Mouse (Mus musculus) kidney, adult 11 months (tissue): ENCODE measurements around the gene Nbea.

Experiments
- DNase-seq: peaks from one replicate; pipeline ENCODE4 v3.0.0; 2022

Nbea gene

GRCm38 (mm10) chr3:55782056-55782687, 401.3 kb downstream of the Nbea start, which contains the start of gene Mab21l1:
TSS of gene Mab21l1 (plus strand) at chr3:55782510.
- DNase-seq: peak; percentile 14

DNA sequence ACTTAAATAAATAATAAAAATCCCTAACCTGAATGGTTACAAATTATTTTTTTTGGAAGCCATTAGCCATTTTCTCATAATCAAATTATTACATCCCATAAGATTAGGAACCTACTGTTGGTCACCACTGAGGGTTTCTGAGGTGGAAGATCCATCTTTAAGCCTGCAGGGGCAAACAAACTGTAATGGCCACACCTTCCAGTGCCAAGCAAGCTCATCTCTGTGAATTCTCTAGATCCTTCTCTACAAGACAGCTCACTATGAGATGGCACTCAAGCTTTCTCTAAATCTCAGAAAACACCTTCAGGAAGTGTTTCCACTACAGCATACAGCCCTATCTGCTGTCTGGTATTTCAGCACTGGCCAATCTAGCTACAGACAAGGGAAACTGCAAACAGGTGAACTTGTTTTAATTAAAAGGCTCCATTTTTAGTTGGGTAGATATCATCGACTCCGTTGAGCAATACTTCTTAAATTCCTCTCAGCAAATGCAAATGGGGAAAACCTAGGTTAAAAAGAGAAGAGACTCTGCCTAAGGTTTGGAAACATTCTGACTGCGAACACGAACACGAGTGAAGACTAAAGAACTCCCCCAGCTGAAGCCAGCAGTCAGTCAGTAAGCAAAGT, 402.0 kb downstream of the Nbea start:
- no peak for DNase-seq

GRCm38 (mm10) chr3:55780120-55781070, 403.1 kb downstream of the Nbea start:
- no peak for DNase-seq

DNA sequence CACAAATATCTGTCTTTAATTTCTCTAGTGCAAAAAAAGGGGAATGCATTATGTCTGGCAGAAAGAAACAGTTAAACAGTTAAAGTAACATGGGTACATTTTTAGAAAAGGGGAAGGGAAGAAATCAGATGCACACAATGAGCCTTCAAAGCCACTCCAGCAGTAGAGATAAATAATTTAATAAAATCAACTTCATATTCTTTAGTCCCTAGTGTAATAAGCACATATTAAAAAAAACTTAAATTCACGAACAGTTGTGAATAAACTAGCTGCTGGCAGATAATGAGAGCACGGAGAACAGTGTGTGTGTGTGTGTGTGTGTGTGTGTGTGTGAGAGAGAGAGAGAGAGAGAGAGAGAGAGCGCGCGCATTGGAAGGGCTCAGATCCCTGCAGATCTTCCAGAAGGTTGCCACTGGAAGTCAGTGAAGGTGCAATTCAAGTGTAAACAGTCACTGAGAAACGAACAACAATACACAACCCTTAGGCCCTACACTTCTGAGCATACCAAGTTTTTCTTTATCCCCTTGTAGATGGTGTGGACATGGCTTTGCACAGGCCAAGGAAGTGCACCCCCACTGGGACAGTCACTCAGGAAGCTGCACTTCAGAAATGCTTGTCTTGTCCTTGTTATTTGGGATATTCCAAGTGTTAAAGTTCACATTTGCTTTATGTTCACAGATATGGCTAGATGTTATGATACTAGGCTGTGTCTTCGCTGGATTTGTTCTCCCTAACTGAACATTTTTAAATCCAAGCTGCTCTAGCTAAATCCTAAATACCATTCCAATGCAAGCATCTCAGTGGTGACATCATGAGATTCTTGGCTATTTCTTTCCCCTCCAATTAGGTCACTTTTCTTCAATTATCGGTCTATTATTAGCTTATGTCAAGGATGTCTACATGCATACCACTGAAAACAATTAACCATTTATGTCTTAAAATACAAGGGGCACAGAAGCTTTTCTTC, 404.5 kb downstream of the Nbea start:
- DNase-seq: no peak

GRCm38 (mm10) chr3:55777501-55777900, 406.0 kb downstream of the Nbea start:
- DNase-seq: no peak

DNA sequence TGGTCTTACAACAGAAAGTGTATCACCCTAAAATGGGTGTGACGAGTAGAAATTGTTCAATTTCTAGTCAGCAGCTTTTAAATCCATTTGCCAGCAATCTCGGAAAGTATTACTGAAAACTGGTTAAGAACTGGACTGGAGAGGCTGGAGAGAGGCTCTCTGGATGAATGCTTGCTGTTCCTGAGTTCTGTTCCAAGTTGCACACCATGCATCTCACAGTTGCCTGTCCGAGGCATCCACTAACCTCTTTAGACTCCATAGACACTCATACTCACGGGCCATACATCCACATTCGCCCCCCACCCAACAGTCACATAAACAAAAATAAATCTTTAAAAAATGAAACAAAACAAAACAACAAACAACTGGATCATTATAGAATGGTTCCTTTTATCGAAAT, 407.7 kb downstream of the Nbea start:
- DNase-seq: no peak

DNA sequence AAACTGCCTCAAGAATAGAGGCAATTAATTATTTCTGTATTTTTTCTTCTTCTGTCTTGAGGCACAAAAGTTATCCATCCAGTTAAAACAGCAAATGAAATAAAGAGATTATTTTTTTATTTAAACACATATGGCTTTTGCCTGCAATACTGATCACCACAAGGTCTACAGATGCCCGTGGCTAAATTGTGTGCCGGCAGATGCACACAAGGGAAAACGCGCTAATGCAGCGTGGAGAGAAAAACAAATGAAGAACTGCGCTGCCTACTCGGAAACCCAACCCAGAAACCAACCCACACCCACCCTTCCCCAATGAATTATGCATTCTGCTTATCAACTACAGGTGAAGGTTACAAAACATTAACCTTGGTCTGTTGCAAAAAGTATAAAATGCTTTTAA, 408.3 kb downstream of the Nbea start:
- DNase-seq: no peak

- DNase-seq: no peak
Measured at GRCm38 (mm10) chr3:55774203-55774602, 409.3 kb downstream of the Nbea start.

DNA sequence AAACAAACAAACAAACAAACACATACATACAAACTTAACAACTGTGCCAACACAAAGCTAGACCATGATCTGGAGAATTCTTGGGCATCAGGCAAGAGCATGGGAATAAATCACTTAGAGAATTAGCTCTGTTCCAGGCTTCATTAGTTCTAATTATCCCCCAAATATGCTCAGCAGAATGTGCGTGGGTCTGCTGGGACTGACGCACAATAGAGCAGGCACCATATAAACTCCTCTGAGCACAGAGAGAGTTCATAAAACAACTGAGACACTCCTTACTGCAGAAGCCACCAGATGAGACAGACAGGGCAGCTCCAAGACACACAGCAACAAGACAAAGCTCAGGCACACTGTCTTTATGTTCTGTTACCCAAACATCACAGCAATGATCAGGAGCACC, 414.2 kb downstream of the Nbea start:
- DNase-seq: no peak

DNA sequence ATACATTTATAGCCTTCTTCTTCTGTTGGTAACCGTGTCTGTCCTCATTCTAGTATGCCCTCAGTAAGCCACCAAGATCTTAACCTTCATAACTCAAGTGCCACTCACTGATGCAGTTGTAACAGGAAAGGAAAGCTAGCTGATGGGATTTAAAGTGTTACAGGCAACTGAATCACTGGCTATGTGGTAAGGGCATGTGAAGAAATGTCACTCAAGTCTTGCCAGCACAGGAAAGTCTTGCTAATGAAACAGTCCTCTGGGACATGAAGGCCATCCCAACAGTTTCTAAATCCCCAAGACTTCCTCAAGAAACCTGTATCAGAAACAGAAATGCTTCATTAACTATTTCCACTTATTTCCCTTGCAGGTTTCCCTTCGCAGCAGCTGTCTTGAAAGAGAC, 414.8 kb downstream of the Nbea start:
- DNase-seq: no peak

- no peak for DNase-seq
Measured at GRCm38 (mm10) chr3:55763591-55763990, 419.9 kb downstream of the Nbea start.

DNA sequence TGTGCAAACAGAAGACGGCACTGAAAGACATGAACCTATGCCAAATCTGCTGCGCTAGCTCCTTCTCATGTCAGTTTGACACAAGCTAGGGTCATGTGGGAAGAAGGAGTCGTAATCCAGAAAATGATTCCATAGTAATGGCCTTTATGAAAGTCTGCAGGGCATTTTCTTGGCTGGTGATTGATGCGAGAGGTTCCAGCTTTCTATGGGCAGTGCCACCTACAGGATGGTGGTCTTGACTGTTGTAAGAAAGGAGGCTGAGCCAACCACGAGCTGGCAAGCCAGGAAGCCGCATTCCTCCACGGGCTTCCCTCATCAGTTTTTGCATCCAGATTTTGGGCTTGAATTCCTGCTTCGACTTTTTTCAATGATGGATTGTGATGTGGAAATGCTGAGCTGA, 425.2 kb downstream of the Nbea start:
- DNase-seq: no peak

GRCm38 (mm10) chr3:55756602-55757190, 426.8 kb downstream of the Nbea start:
- no peak for DNase-seq

- DNase-seq: no peak
Measured at GRCm38 (mm10) chr3:55755805-55756601, 427.5 kb downstream of the Nbea start.

DNA sequence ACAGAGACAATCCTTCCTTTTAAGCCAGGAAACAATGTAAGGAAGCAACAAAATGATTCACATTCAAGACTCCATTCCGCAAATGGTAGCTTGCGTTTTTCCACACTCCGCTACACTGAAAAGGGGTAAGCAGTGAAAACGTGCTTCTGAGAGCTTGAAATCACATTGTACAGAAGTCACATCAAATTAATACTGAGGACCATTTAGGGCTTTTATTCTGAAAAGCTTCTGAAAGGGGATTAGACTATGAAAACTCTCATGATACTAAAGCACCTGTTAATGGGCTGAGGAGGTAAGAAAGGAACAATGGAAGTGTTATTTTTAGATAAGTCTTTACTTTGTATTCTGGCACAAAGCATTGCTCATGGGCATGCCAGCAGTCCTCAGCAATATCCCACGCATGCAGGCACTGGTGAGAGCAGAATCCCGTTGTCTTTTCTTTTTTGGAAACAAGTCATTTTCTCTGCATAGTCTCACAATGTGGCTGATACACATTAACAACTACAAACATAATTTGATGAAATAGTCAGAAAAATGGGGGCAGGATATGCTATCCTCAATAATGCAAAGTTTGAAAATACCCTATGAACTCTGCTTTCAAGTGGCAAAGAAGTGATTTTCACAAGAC, 428.4 kb downstream of the Nbea start:
- DNase-seq: no peak

DNA sequence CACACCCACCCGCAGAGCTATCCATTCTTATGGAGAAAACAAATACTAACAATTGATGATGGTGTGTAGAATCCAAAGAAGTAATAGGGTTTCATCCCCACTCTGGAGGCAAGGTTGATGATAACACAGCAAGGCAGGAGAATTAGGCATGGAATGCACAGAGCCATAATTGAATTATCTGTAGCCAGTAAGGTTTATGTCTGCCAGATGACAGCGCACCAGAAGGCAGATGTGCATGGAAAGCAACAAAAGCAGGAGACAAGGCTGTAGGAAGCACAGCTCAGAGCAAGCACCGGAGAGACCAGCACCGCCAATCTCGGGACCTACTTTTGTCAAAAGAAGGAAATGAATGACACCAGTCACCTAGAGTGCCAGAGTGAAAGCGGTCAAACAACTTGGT, 429.6 kb downstream of the Nbea start:
- DNase-seq: no peak

DNA sequence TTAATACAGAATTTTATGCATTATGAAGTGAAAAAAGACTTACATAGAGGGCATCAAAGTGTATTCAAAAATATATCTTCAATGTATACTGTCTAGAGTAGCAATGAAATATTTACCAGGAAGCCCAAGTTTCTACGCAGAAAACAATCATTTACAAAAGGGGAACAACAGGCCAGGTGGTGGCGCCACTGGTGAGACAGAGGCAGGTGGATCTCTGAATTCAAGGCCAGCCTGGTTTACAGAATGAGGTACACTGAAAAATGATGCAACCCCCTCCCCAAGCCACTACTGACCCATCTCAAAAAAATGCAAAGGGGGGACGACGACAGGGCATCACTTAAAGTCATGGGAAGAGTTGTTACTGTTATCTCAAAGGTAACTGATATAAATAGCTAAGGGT, 430.9 kb downstream of the Nbea start:
- DNase-seq: no peak

DNA sequence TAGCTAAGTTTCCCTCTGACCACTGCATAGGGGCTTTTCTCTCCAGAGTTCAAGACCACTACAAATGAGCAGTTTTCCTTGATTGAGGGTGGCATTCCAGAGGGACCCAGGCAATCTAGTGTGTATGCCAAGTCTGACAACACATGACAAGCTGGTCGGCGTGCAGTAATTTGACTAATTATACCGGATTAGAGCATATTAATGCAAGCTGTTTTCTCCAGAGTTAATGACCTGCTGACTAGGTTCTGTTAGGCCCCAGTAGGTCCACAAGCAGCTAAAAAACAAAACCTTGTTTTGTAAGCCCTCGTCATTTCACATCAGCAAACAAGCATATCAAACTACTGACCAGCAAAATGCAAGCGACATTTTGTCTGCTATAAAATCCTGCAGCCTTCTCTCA, 432.1 kb downstream of the Nbea start:
- no peak for DNase-seq

DNA sequence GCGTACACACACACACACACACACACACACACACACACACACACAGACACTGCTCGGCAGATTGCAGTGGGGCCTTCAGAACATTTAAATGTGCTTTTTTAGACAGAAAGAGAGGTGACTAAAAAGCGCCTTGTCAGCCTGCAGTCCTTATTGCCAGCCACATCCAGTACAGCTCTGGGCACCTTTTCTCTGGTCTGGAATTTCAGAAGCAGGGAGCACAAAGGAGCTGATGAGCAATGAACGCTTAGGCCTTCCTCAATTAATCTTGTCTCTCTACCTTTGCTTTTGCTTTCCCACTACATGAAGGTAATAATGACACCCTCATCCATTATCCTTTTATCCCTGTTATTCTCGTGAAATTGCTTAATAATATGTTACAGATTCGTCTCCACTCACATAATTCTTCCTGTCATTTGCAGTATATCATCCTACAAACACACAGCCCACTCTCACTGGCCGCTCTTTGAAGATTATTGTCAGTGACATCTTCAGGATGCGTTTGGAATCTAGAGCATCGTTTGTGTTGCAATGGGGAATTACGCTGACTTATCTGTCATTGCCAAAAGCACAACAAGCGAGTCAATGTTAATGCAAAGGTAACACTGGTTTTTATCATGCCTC, 432.9 kb downstream of the Nbea start:
- DNase-seq: no peak

GRCm38 (mm10) chr3:55743885-55744284, 439.6 kb downstream of the Nbea start:
- DNase-seq: no peak
